Mouse (Mus musculus): ENCODE results near the gene Tk2.
"Not testable (repeated sequence)": the region's sequence is repeated elsewhere in the genome, so short reads cannot be mapped to it uniquely, and the experiment has no call there.

DNA sequence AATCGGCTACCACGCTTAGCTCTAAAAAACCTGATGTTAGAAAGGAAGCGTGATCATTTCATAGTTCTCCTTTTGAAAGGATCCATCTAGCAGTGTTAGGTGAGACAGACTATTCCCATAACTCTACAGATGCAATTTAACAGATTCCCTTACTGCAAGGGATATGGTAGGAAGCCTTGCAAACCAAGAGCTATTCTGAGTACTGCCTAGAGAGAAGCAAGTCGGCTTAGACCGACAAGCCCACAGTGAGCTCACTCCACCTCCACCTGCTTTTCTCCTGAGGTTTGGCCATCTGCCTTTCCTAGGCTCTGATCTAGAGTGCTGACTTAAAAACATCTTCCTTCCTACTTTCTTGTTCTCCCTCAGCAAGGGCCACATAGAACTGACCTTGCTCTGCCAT lies 13.4 kb upstream of the Tk2 start:
- not testable (repeated sequence) for TF ChIP-seq POLR2A (IDR thresholded peaks at IDR 0.05; ENCODE audit: extremely low read depth, insufficient read depth, low read length); CTCF (IDR thresholded peaks at IDR 0.05; ENCODE audit: low read depth, low read length)
